Mouse (Mus musculus) yolk sac, embryonic 10.5 days (tissue): ENCODE data around the gene Urb1.

ENCODE experiments used
- DNase-seq: peaks from one replicate; pipeline ENCODE4 v3.0.0-alpha.2; 2017; ENCODE audit warnings: low spot score

The Urb1 gene

DNA sequence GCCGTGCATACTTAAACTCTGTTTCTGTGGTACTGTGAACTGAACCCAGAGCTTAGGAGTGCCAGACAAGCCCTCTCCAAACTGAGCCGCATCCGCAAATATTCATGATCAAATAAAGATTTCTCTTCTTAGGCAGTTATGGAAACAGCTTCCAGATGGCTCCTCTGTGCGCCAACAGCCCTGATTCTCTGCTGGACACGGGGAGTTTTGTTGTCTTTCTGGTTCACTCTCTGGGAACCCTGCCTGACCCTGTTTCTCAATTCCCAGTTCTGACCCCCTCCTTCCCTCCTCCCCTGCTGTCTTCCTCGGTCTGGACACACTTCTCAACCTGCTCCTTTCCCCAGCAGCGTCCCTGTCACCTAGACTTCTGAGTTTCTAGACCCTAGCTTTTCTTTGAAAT is 12.8 kb upstream of the Urb1 start:
- DNase-seq: no peak

DNA sequence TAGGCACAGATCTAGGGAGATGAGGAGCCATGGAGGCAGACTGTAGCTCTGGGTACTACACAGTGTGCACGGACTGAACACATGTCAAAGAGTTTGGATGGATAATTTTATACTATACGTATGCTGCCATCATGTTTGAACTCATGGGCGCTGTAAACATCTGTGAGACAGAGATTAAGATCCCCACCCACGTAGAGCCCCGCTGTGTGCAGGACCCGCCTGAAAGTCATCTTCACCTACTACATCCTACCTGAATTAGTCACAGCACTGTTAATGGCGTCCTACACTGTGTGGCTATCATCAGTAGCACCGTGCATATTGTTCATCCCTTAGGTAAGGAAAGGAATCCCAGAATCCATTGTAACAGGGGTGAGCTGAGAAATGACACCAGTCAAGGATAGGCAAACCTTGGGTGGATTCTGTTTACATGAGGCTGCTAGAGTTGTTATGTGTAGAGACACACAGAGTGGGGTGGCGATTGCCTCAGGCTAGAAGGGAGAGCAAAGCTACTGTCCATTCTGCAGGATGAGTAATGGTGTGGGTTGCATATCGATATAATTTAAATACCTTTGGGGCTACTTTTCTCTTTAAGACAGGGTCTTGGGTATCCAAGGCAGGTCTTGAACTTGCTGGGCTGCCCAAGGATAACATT is 12.2 kb upstream of the Urb1 start:
- DNase-seq: no peak

DNA sequence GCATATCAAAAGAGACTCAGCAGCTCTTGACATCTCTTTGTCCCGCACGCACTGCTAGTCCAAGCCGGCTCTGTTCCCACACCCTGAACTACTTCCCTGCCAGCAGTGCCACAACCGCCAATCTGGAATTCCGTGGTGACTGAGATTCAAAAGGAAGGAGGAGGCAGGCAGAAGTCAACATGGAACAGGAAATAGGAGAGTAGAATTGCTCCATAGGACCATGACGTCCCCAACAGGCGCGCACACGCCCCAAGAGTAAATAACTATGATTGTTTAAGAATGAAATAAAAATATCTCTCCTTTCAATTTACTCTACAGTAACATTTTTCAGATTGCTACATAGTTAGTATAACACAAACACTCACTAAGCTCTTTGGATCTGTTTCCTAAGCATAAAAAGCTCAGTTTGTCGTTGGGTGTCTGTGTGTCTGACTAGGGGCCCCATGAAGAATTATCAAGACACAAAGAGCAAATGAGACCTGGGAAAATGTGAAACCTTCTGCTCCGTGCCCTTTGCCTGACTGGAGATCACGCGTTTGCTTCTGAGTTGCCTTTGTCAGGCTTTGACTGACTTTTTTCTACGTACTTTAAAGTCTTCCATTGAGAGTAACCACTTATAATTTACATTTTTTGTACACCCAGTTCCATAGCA is 11.0 kb upstream of the Urb1 start:
- DNase-seq: no peak

DNA sequence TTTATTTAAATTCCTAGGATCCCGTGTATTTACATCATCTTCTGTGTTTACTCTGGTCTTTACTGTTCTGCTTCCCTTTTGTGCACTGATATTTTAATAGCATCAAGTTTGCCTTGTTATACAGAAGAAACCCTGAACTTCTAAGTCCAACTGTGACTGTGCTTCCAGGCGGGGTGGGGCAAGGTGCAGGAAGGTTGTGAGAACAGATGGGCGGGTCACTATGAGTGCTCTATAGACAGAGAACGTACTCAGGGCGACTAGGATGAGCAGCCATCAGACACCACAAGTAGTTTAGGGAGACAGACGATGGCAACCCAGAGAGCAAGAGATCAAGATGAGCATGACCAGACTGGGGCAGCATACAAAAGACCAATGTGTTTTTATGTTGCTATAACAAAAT is 10.1 kb upstream of the Urb1 start:
- no peak for DNase-seq

DNA sequence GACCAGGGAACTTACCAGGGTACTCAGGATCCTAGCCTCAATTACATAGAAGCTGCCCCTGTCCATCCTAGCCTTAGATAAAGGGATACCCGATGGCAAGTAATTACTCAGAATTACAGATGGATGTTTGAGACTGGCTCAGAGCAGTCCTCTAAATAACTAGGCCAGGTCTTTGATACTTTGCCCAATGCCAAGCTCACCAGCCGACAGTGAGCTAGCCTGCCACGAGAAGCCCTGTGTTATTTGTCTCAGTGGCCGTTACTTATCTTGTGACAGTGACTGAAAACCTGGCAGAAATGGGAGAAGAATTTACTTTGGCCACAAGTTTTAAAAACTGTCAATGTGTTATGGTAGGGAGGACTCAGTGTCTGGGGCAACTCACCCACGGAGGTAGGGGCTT is 1.9 kb upstream of the Urb1 start:
- no peak for DNase-seq

DNA sequence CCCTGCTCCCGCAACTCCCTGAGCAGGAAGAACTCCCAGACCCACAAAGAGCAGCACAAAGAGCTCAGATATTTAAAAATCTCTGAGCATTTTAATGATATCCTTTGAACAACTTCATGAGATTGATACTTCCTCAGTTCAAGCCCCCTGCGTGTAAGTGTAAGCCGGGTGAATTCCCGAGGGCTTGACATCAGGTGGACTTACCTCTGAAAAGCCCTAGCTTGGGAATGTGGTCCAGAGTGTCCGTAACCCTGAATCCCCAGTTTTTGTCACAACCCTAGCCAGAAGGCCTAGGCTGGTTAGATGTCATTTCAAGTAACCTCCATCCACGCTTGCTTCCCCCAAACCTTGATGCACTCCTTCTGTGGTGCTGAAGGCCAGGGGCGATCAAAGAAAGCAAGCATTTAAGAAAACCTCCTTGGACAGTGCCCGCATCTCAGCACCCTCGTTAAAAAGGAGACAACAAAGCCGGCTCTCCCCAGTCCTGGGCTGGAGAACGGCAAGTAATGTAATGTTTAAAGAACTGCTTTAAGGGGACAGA is 573 bp upstream of the Urb1 start:
- DNase-seq: no peak

DNA sequence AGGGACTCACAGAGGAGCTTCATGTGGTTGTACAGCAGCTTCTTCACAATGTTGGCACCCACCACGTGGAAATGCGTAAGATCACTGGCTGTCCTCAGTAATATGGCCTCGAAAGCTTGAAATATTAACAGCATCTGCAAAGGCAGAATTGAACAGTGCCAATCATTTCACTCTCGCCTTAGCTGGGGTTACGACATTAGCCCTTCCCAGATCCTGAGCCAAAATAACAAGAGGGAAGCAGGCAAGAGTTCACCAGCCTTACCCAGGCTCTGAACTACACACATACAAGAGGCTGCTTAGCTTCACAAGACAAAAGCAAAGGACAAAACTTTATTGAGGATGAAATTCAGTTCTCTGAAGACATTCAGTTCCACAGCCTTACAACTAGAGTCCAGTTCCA is 5.7 kb downstream of the Urb1 start:
- DNase-seq: no peak

DNA sequence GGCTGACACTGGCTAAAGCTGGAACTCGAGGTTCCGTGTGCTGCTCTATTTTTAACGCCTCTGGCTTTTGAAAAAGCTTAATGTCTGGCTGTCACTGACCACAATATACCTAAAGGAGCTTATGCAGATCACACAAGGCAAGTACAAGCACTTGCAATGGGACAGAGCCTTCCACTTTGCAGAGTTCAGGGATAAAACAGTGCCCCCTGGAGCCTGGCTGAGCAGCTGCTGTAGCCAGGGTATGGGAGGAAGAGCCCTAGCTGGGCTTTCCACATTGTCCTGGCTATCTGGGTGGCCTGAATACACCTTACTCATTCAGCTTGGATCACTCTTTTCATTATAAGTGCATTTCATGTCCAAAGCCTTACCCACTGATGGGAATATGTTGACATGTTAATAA is 8.3 kb downstream of the Urb1 start:
- DNase-seq: no peak

DNA sequence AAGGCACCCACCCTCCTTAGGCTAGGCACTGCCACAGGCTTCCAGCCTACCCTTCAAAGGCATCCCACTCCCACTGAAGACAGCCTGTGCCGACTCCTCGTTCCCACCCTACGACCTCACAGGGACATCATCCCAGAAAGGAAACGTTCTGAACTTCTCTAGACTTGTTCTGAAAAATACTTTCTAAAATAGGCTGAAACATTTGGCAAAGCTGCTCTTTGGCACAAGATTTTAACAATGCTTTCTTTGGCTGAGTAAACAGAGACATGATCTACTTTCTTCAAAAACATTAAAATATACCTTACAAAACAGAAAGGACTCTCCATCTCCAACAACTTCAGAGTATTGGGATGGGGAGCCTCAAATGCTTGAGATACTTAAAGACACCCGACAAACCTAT is 9.0 kb downstream of the Urb1 start:
- no peak for DNase-seq

DNA sequence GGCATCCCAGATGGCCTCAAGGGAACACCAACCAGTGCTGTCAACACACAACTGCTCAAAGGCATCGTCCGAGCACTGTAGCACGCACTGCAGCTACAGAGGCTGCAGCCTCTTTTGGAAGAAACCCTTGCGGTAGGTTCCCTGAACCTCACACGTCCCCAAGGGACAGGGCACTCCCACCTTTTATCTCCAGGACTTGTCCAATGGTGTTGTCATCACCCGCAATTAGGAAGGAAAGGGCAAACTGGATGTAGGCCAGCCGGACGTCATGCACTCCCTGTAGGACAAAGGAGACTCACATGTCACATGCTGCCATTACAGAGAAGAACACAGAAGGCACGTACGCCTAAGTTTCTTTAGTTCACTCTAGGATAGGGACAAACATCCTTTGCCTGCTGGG is 10.4 kb downstream of the Urb1 start:
- no peak for DNase-seq

DNA sequence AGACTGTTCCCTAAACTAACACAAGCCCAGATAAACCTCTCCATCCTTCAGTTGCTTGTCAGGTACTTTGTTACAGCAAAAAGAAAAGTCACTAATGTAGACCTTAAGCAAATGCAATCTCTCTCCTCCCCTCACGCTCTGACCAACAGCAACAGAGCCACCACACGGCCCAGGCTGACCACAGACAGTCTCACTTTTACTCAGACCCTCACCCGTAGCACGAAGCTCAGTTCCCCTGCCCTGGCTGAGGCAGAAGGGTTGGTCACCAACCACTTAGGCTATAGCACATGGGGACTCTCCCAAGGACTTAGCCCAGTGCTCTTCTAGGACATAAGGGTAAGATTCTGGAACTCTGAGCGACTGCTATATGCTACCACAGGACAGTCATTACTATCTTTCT is 11.4 kb downstream of the Urb1 start:
- DNase-seq: no peak

DNA sequence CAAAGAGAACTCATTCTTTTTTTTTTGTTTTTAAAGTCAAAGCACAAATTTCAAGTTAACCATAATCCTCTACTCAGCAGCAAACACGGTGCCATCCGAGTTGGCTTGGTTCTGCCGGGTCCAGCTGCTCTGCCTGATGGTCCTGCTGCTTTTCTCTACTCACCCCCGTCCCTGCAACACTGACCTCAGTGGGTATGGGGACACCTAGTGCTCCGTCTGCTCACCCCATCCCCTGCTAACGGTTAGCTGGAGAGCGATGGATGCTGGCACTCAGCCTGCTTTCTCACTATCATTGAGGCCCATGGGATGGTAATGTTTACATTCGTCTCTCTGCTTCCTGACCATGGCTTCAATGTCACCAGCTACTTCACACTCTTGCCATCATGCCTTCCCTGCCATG is 11.8 kb downstream of the Urb1 start:
- DNase-seq: no peak

DNA sequence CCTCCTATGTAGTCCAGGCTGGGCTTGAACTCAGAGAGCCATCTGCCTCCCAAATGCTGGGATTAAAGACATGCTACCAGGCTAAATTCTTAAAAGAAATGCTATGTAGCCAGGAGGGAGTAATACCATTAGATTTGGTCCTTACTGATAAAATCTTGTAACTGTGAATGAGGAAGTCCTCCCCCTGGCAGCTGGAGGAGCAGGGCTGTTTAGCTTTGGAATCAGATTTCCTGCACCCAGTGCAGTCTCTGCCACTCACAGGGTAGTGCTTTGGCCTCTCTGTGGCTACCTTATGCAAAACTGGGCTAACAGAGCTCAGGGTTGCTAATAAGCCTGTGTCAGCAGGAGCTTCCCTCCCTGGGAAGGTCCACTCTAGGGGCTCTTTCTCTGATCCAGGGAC is 15.5 kb downstream of the Urb1 start:
- DNase-seq: no peak

DNA sequence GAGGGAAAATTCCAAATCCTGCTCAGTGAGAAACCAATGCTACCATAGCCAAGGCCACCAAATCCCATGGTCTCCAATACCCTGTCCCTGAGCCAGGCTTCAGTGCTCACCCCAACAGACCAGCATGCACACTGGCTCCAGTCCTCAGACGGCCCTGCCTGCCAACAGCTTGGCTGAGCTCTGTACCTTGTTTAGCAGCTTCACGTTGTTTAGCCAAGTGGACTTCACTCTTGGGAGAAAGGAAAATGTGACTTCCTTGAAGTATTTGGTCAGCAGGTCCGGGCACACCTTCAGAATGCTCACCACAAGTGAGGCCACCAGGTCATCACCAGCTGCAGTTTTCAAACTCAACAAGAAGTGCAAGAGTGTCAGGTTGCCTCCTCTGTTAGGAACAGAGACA is 17.7 kb downstream of the Urb1 start:
- no peak for DNase-seq

DNA sequence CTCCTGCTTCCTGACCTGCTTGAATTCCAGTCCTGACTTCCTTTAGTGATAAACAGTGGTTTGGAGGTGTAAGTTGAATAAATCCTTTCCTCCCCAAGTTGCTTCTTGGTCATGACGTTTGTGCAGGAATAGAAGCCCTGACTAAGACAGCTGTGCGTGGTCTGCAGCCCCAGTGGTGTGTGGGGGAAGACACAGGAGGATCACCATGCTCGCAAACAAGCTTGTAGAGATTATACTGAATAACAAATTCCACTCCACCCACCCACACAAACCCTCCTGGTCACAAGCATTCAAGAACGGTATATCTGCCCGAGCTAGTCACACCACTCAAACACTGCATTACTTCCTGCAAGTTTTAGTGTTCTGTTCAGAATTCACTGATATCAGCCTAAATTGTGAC is 18.1 kb downstream of the Urb1 start:
- no peak for DNase-seq

DNA sequence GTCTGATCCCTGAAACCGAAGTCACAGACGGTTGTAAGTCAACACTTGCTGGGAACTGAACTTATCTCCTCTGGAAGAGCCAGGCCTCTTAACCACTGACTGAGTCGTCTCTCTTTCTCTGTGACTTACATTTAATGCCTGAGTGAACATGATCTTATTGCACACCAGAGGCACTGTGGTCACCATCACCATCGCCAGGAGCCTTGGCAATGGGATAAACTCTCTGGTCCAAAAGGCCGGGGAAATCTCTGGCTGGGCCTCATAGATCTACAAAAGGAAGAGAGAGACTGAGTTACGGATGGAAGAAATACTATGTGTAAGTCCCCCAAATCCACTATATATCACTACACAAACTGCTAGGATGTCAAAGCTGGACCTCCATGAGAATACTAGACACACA is 19.3 kb downstream of the Urb1 start:
- no peak for DNase-seq

DNA sequence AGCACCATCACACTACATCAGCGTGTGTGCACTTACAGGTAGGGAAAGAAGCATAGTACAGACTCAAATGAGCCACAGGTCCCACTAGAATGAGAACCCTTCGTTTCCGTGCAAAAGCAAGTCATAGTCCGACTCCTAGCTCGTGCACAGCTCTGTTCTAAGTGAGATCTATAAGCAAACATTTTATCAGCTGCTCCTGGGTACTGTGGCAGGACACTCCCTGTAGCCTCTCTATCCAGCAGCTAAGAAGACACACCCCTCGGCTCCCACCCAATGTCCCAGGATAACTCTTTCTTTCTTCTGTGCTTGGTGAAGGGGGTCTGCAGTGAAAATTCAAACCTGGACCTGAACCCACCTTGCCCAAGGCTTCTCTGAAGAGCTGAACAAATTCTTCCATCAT is 21.6 kb downstream of the Urb1 start:
- DNase-seq: no peak

DNA sequence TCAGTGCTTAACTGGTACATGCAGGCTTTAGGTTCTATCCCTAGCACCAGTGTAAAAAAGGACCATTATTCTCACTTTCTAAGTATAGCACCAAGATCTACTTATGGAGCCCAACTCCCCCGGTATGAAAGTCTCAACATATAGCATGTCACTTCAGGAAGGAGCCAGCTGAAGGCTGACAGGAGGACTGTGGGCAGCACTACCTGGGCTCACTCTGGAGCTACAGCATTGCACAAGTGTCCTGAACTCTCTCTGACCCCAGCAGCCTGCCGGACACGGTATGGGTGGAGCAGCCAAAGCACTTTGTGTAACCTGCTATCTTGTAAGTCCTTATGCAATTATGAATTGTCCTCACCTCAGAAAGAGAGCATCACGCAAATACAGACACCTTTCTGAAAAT is 25.0 kb downstream of the Urb1 start:
- DNase-seq: peak; percentile 53

DNA sequence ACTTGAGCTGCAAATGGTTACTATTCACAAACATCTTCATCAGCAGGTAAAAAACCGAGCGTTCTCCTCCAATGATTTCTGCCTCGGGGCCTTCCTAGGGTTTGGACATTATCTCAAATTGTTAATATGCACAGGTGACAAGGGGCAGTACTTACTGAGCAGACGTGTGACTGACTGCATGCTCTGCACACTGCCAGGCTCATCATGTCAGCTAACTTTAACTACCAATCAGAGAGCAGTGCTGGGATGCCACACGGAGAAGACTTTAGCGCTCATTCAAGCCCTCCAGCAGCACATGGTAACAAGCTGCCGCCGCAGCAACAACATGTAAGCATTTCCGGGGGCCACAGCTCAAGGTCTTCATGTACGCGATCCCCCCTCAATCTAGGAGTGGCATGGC is 26.9 kb downstream of the Urb1 start:
- DNase-seq: no peak

DNA sequence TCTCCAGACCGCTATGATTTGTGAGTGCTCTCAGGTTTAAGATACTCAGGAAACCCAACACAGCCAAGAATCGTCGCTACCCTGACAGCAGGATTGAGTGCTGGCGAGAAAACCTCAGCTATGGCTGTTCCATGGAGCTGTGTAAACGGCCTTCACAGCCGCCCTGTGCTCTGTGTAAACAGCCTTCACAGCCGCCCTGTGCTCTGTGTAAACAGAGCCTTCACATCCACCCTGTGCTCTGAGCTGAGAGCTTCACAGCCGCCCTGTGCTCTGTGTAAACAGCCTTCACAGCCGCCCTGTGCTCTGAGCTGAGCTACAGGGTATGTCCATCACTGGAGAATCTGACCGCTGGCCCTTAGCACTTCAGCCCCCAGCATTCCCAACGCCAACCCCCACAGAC is 30.4 kb downstream of the Urb1 start:
- peak; percentile 89 for DNase-seq

DNA sequence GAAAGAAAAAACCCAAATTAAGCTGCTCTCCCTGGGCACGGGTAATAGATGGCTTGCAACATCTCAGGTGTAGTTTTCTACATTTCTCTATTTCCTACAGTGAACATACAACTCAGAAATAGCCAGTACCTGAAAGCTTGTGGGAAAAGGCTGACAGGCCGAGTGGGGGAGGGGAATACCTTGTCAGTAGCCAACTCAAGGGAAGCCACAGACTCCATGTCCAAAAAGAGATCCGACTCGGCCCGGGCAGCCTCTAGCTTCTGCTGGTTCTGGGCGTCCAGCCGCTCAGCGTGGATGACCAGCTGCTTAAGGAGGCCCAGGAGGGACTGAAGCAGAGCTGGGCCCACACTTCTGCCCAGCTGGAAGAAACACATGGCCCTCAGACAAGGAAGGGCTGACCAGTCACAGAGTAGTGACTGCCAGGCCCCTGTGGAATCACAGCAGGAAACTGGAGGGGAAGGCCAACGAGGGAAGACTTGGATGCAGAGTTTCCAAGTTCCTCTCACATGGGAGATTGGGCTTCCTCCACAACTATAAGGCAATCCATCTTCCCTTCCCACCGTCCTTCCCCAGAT is 34.2 kb downstream of the Urb1 start:
- DNase-seq: no peak

DNA sequence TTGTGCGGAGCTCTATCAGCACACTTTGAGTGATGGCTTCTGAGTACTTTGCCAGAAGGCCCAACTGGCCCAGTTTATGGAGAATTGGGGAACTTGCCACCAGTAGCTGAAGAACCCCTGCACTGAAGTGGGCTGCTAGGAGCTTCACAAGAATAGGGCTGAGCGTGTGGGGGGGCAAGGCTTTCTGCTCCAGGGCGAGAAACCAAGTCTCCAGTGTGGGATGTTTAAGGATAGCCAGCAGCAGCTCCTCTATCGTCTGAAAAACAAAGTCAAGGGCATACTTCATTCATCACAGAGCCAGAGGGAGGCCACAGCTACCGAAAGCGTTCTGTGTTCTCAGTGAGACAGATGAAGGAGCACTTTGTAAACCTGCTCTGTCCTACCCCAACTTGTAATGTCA is 35.6 kb downstream of the Urb1 start:
- DNase-seq: no peak

DNA sequence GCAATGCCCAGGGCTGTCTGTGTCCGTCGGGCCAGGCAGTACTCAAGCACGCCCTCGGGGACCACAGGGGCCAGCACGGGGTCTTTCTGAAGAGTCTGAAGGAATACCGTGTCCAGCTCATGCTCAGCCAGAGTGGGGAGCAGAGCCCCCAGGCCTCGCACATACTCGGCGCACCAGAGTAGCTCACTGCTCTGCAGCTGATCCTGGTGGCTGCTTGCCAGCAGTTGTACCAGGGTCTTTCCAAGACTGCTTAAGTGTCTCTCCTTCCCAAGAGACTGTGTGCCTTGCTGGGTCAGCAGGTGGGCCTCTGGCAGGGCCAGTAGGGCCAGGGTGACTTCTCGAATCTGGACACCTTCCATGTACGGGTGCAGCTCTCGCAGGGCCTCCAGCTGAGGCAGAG is 36.0 kb downstream of the Urb1 start:
- DNase-seq: no peak

DNA sequence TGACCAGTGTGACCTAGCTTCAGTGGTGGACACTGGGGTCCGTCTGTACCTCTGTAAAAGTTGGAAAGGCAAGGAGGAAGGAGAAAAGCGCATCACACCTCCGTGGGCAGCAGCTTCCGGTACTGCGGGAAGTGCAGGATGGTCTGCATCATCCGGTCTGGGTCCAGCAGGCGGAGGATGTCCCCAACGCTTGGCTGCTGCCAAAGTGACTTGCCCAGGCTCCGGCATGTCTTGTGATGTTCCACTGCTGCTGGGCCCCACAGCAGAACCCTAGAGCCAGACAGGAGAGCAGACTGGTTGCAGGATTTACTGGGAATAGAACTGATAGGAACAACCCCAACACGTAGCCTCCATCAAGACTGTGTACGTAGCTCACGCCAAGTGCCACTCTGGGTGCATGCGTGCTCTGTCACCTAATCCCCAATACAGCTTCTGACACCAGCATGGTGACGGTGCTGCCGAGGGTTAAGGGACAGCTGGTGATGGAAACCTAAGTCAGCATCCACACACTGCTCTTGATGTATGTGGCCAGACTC is 43.2 kb downstream of the Urb1 start:
- DNase-seq: no peak
